Mouse (Mus musculus) midbrain, embryonic 12.5 days (tissue): Measurements from ENCODE around the gene Agpat1. TPM values are rescaled to one million over a fixed set of nuclear protein-coding genes. Genes with fewer than 3 reads are reported as not detected.

ENCODE experiments used
- ATAC-seq: fragments of 200-750 bp; cut with Nextera tagmentation; 2 replicates; pipeline ENCODE4 v1.8.0; 2017; ENCODE audit warnings: low read depth, moderate TSS enrichment, moderate library complexity; ENCODE audit not compliant: low FRiP score
- H3K27ac ChIP-seq: fragments of 300-500 bp; sonication (generic); replicated peaks from 2 replicates; pipeline ENCODE4 v1.5.1; 2016; ENCODE audit warnings: mild to moderate bottlenecking
- H3K27me3 ChIP-seq: fragments of 300-500 bp; sonication (generic); 2 replicates; pipeline ENCODE4 v1.6.1; 2016; ENCODE audit warnings: mild to moderate bottlenecking
- H3K36me3 ChIP-seq: fragments of 300-500 bp; sonication (generic); 2 replicates; pipeline ENCODE4 v1.6.1; 2016
- H3K4me1 ChIP-seq: fragments of 300-500 bp; sonication (generic); 2 replicates; pipeline ENCODE4 v1.6.1; 2016
- H3K4me2 ChIP-seq: fragments of 300-500 bp; sonication (generic); replicated peaks from 2 replicates; pipeline ENCODE4 v1.6.1; 2016; ENCODE audit warnings: mild to moderate bottlenecking, moderate library complexity
- H3K4me3 ChIP-seq: fragments of 300-500 bp; sonication (generic); 2 replicates; pipeline ENCODE4 v1.5.1; 2016; ENCODE audit warnings: mild to moderate bottlenecking
- H3K9ac ChIP-seq: fragments of 300-500 bp; sonication (generic); replicated peaks from 2 replicates; pipeline ENCODE4 v1.6.1; 2016; ENCODE audit warnings: mild to moderate bottlenecking, moderate library complexity
- H3K9me3 ChIP-seq: fragments of 300-500 bp; sonication (generic); 2 replicates; pipeline ENCODE4 v1.6.1; 2016; ENCODE audit warnings: mild to moderate bottlenecking
- WGBS: fragments of 180-500 bp; shearing (Covaris S2); methylation state at CpG from one replicate; pipeline ENCODE4 v1.1.7; 2016; 5-methylcytosine and 5-hydroxymethylcytosine counted together
- polyA plus RNA-seq: library from polyadenylated mRNA; unstranded; fragments of >200 nt; fragmentation: Nextera tagmentation; extraction: Ambion mirVana; gene quantifications from 2 replicates; pipeline ENCODE4 v1.2.1, GENCODE M21; 2016

Gene Agpat1
- polyA plus RNA-seq, 1 experiment from 2014 or later = 86.2 TPM

DNA sequence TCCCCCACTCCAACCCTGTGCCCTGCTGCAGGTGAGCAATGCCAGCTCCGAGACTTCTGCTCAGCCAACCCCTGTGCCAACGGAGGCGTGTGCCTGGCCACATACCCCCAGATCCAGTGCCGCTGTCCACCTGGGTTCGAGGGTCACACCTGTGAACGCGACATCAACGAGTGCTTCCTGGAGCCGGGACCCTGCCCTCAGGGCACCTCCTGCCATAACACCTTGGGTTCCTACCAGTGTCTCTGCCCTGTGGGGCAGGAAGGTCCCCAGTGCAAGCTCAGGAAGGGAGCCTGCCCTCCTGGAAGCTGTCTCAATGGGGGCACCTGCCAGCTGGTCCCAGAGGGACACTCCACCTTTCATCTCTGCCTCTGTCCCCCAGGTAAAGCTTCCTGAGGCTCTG lies 36.8 kb upstream of the Agpat1 start:
- Histone ChIP-seq H3K36me3 (no peaks in the 10 kb centered on the region), H3K4me1 (peaks cover 5% of the 10 kb centered on the region; the same call in 1 of the 2 replicates), H3K4me2 (no peak overlapping the region), H3K4me3 (no peak overlapping the region), H3K27ac (no peak overlapping the region), H3K9ac (no peak overlapping the region; the same call in 1 of the 2 replicates), H3K9me3 (no peaks in the 10 kb centered on the region), H3K27me3 (peaks cover 9% of the 10 kb centered on the region; the same call in 1 of the 2 replicates)
- ATAC-seq = no peak
- 75% methylated on average over 9 of the region's 9 CpGs for WGBS

DNA sequence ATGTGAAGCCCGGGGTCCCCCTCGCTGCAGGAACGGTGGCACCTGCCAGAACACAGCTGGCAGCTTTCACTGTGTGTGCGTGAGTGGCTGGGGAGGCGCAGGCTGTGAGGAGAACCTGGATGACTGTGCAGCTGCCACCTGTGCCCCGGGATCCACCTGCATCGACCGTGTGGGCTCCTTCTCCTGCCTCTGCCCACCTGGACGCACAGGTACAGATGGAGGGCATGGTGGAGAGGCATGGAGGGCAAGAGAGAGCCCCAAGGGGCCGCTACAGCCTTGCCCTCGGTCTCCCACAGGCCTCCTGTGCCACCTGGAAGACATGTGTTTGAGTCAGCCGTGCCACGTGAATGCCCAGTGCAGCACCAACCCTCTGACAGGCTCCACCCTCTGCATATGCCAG lies 35.6 kb upstream of the Agpat1 start:
- Histone ChIP-seq H3K4me1 (peaks cover 5% of the 10 kb centered on the region; the same call in 1 of the 2 replicates), H3K9ac (no peak overlapping the region), H3K36me3 (no peaks in the 10 kb centered on the region), H3K4me2 (no peak overlapping the region), H3K27me3 (peaks cover 9% of the 10 kb centered on the region; the same call in 1 of the 2 replicates), H3K4me3 (no peak overlapping the region), H3K27ac (no peak overlapping the region), H3K9me3 (no peaks in the 10 kb centered on the region)
- WGBS = 81% methylated on average over 13 of the region's 13 CpGs
- ATAC-seq = no peak

DNA sequence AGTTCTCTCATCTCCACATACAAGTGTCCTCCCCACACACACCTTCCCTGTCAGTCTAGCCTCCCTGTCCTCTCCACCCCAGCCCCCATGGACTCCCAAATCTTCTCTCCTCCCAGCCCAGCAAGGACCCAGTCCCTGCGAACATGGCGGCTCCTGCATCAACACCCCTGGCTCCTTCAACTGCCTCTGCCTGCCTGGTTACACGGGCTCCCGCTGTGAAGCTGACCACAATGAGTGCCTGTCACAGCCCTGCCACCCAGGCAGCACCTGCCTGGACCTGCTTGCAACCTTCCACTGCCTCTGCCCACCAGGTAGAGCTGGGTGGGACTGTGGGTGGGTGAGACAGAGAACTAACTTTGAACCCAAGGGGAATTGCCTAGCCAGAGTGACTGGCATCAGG lies 34.1 kb upstream of the Agpat1 start:
- no peak overlapping the region for H3K4me3 ChIP-seq
- no peak for ATAC-seq
- H3K36me3 ChIP-seq = no peaks in the 10 kb centered on the region
- H3K27me3 ChIP-seq = peaks cover 9% of the 10 kb centered on the region; the same call in 1 of the 2 replicates
- H3K4me2 ChIP-seq = no peak overlapping the region
- 77% methylated on average over 4 of the region's 4 CpGs for WGBS
- H3K4me1 ChIP-seq = no peaks in the 10 kb centered on the region
- H3K27ac ChIP-seq = no peak overlapping the region
- H3K9ac ChIP-seq = no peak overlapping the region
- H3K9me3 ChIP-seq = no peaks in the 10 kb centered on the region

DNA sequence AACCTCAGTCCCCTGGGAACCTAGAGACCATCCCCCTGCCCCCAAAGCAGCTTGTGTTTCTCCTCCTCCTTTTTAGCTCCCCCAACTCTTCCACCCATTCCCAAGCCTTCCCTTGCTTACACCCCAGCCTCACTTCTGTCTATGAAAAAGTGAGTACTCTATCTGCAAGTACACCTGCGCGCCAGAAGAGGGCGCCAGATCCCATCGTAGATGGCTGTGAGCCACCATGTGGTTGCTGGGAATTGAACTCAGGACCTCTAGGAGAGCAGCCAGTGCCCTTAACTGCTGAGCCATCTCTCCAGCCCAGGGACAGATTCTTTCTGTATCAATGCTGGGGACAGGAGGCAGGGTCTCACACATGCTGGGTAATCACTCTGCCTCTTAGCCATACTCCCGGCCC lies 32.2 kb upstream of the Agpat1 start:
- WGBS = 12% methylated on average over 5 of the region's 5 CpGs
- H3K9me3 ChIP-seq = no peaks in the 10 kb centered on the region
- H3K27ac ChIP-seq = no peak overlapping the region
- H3K27me3 ChIP-seq = peaks cover 3% of the 10 kb centered on the region; the same call in 1 of the 2 replicates
- ATAC-seq = no peak
- H3K9ac ChIP-seq = no peak overlapping the region
- H3K4me2 ChIP-seq = no peak overlapping the region
- no peak overlapping the region for H3K4me3 ChIP-seq
- H3K36me3 ChIP-seq = no peaks in the 10 kb centered on the region
- no peaks in the 10 kb centered on the region for H3K4me1 ChIP-seq

DNA sequence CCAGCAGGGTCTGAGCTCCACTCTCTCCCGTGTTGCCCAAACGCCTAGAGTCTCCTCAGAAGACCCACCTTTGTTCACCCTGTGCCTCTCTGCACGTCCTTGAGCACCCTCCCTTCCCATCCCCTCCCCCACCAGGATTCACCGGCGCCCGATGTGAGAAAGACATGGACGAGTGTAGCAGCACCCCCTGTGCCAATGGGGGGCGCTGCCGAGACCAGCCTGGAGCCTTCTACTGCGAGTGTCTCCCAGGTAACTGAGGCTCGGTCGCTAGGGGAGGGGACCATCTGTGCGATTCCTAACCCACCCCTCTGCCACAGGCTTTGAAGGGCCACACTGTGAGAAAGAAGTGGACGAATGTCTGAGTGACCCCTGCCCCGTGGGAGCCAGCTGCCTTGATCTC lies 31.7 kb upstream of the Agpat1 start:
- Histone ChIP-seq H3K27ac (no peak overlapping the region), H3K9me3 (no peaks in the 10 kb centered on the region), H3K4me1 (no peaks in the 10 kb centered on the region), H3K27me3 (no peaks in the 10 kb centered on the region; the same call in 1 of the 2 replicates), H3K9ac (no peak overlapping the region), H3K36me3 (no peaks in the 10 kb centered on the region), H3K4me2 (no peak overlapping the region), H3K4me3 (no peak overlapping the region)
- WGBS = 11% methylated on average over 15 of the region's 15 CpGs
- ATAC-seq = no peak

DNA sequence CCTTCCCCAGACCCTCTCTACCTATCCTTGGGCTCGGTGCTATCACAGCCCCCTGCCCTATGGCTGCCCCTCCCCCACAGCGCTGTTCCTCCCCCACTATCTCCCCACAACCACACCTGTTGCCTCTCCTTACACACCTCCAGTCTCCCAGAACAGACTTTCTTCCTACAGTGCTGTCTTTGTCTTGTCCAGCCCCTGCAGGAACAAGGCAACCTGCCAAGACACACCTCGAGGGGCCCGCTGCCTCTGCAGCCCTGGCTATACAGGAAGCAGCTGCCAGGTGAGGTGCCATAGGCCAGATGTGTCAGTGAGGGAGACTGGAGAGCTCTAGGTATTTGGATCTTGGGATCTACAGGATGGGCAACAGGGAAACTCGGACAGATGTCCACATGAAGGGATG lies 27.5 kb upstream of the Agpat1 start:
- no peak overlapping the region for H3K9ac ChIP-seq
- no peaks in the 10 kb centered on the region for H3K4me1 ChIP-seq
- no peaks in the 10 kb centered on the region for H3K9me3 ChIP-seq
- ATAC-seq = no peak
- no peak overlapping the region for H3K27ac ChIP-seq
- no peak overlapping the region for H3K4me3 ChIP-seq
- H3K27me3 ChIP-seq = no peaks in the 10 kb centered on the region
- 80% methylated on average over 5 of the region's 5 CpGs for WGBS
- H3K36me3 ChIP-seq = no peaks in the 10 kb centered on the region
- H3K4me2 ChIP-seq = no peak overlapping the region

DNA sequence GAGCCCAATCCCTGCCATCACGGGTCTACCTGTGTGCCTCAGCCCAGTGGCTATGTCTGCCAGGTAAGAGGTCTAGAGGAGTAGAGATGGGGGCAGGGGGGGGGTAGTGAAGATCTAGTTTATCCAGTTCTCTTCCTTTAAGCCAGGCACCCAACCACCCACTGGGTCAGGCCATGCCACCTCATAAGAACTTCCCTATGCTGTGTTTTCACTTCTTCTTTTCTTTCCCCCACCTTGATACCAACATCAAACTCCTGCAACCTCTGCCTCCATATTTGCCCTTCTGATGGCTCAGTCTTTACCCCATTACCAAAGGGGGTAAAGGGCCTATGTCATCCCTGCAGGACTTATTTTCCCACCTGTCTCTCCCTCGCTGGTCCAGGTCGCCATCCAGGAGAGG lies 26.0 kb upstream of the Agpat1 start:
- H3K4me2 ChIP-seq = no peak overlapping the region
- no peak for ATAC-seq
- H3K9me3 ChIP-seq = no peaks in the 10 kb centered on the region
- no peaks in the 10 kb centered on the region for H3K4me1 ChIP-seq
- H3K4me3 ChIP-seq = no peak overlapping the region
- H3K9ac ChIP-seq = no peak overlapping the region
- no peak overlapping the region for H3K27ac ChIP-seq
- H3K36me3 ChIP-seq = no peaks in the 10 kb centered on the region
- WGBS = 83% methylated on average over 3 of the region's 3 CpGs
- no peaks in the 10 kb centered on the region for H3K27me3 ChIP-seq

DNA sequence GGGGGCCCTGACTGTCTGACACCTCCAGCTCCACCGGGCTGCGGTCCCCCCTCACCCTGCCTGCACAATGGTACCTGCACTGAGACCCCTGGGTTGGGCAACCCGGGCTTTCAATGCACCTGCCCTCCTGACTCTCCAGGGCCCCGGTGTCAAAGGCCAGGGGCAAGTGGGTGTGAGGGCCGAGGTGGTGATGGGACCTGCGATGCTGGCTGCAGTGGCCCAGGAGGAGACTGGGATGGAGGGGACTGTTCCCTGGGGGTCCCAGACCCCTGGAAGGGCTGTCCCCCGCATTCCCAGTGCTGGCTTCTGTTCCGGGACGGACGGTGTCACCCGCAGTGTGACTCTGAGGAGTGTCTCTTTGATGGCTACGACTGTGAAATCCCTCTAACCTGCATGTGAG lies 21.5 kb upstream of the Agpat1 start:
- no peaks in the 10 kb centered on the region for H3K27me3 ChIP-seq
- ATAC-seq = no peak
- H3K4me3 ChIP-seq = no peak overlapping the region
- H3K9ac ChIP-seq = no peak overlapping the region
- no peak overlapping the region for H3K27ac ChIP-seq
- H3K4me1 ChIP-seq = peaks cover 12% of the 10 kb centered on the region
- WGBS = 82% methylated on average over 12 of the region's 12 CpGs
- H3K9me3 ChIP-seq = no peaks in the 10 kb centered on the region
- no peak overlapping the region for H3K4me2 ChIP-seq
- no peaks in the 10 kb centered on the region for H3K36me3 ChIP-seq

DNA sequence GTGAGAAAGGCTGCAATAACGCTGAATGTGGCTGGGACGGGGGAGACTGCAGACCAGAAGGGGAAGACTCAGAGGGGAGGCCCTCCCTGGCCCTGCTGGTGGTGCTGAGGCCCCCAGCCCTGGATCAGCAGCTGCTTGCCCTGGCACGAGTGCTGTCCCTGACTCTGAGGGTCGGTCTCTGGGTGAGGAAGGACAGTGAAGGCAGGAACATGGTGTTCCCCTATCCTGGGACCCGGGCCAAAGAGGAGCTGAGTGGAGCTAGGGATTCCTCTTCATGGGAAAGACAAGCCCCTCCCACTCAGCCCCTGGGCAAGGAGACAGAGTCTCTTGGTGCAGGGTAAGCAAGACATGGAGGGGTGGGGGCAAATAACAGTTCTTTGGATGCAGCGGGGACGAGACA lies 20.7 kb upstream of the Agpat1 start:
- Histone ChIP-seq H3K9ac (no peak overlapping the region), H3K4me1 (peaks cover 17% of the 10 kb centered on the region), H3K27me3 (no peaks in the 10 kb centered on the region), H3K4me3 (no peak overlapping the region), H3K9me3 (no peaks in the 10 kb centered on the region), H3K27ac (0 out of 2 replicates have a peak overlapping the region, but pooled peaks have one; percentile 6), H3K36me3 (no peaks in the 10 kb centered on the region), H3K4me2 (no peak overlapping the region)
- 64% methylated on average over 7 of the region's 7 CpGs for WGBS
- no peak for ATAC-seq

DNA sequence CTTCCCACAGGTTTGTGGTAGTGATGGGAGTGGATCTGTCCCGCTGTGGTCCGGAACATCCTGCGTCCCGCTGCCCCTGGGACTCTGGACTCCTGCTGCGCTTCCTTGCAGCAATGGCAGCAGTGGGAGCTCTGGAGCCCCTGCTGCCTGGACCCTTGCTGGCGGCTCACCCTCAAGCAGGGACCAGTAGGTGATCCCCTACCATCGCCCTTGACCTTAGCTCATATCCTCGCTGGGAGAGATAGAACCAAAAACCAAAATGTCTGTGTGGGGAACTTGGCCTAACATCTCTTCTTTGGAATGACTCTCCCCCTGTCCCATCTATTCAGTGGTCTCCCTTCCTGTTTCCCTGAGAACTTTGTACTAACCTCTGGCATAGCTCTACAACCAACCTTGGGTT lies 20.2 kb upstream of the Agpat1 start:
- Histone ChIP-seq H3K27ac (0 out of 2 replicates have a peak overlapping the region, but pooled peaks have one; percentile 6), H3K9ac (no peak overlapping the region), H3K4me1 (peaks cover 22% of the 10 kb centered on the region), H3K9me3 (no peaks in the 10 kb centered on the region), H3K36me3 (no peaks in the 10 kb centered on the region), H3K4me3 (no peak overlapping the region), H3K4me2 (no peak overlapping the region), H3K27me3 (no peaks in the 10 kb centered on the region)
- 83% methylated on average over 8 of the region's 8 CpGs for WGBS
- ATAC-seq = no peak

DNA sequence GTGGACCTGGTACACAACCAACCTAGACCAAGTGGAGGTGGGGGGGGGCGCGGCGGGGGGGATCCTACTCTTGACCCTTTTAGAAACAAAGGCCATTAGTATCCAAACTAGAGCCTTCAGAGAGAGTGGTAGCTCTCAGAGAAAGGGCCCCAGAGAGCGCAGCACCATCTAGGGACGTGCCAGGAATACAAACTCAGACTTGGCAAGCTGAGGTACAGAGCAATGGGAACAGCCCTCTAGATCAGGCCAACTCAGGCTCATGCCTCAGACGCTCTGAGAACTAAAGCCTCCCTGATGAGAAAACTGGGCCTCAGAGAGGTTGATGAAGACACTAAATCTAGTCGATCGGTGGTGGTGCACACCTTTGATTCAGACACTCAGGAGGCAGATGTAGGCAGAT lies 18.9 kb upstream of the Agpat1 start:
- Histone ChIP-seq H3K4me1 (peaks cover 35% of the 10 kb centered on the region), H3K27ac (no peak overlapping the region; the same call in 1 of the 2 replicates), H3K27me3 (no peaks in the 10 kb centered on the region), H3K36me3 (no peaks in the 10 kb centered on the region), H3K4me3 (no peak overlapping the region), H3K9me3 (no peaks in the 10 kb centered on the region), H3K4me2 (no peak overlapping the region), H3K9ac (peak overlapping the region; percentile 87; the same call in 1 of the 2 replicates)
- no peak for ATAC-seq
- 88% methylated on average over 8 of the region's 8 CpGs for WGBS

DNA sequence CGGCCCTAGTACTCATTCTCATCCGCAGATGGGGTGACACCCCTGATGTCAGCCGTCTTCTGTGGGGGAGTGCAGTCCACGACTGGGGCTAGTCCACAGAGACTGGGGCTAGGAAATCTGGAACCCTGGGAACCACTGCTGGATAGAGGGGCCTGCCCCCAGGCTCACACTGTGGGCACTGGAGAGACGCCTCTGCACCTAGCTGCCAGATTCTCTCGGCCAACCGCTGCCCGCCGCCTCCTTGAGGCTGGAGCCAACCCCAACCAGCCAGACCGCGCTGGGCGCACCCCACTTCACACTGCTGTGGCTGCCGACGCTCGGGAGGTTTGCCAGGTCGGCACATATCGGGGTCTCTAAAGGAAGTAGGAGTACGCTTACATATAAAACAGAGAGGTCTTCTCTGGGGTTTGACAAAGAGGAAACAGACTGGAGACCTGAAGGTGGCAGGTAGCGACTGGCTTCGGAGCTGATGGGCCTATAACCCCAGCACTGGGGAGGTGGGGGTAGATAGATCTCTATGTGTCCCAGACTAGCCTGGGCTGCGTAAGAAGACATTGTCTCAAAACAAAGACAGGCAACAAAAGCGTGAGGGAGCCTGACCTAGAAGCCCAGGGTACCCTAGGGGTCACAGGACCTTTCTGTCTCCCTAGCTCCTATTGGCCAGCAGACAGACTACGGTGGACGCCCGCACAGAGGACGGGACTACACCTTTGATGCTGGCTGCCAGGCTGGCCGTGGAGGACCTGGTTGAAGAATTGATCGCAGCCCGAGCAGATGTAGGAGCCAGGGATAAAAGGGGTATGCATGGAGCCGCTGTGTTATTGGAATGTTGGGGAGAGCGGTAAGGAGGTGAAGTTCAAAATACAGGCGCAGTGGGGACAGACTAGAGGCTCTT lies 17.9 kb upstream of the Agpat1 start:
- 15% methylated on average over 32 of the region's 32 CpGs for WGBS
- H3K9me3 ChIP-seq = no peaks in the 10 kb centered on the region
- no peaks in the 10 kb centered on the region for H3K27me3 ChIP-seq
- no peaks in the 10 kb centered on the region for H3K36me3 ChIP-seq
- H3K4me1 ChIP-seq = peaks cover 45% of the 10 kb centered on the region
- peak; percentile 36 for ATAC-seq
- peak overlapping the region; percentile 72 for H3K4me2 ChIP-seq
- peak overlapping the region; percentile 87 for H3K9ac ChIP-seq
- peak overlapping the region; percentile 99 for H3K27ac ChIP-seq
- H3K4me3 ChIP-seq = peak overlapping the region; percentile 77
